13 mouse cellular contexts compared by ENCODE assay signal in genomic region chr8:88383164-88383556, GRCm38 (mm10). TPM values are rescaled to one million over a fixed set of nuclear protein-coding genes. Genes with fewer than 3 reads are reported as not detected.
DNase-seq lines count a peak whose midpoint lies in the region; ATAC-seq and TF ChIP-seq lines count a peak whose summit lies in the region.
"Had no signal": no experiment of that assay in that cellular context is flagged by ENCODE, and none has a peak within 500 bp of the region (broad histone marks: within the 10 kb centered on the region; RNA-seq: fewer than 3 reads in every experiment).

No protein-coding gene starts in this region.

- peak in 1 of 3 experiments; percentile 33 for DNase-seq in liver, embryonic 14.5 days (ENCODE audit: low read depth in 3 of 3, low spot score in 3 of 3)
- DNase-seq in liver (no peak), ZHBTc4 (ENCODE audit: low read depth, low spot score) (peak; percentile 86)
- peak; percentile 23 for DNase-seq in midbrain, embryonic 14.5 days
- DNase-seq in urinary bladder, adult 2 months (ENCODE audit: low spot score) = no peak
- DNase-seq in layer of hippocampus, adult 18-20 months (ENCODE audit: low spot score in 2 of 2) = no peak
- DNase-seq: cerebellum, adult 18-20 months; kidney, postnatal 25 days; right cerebral cortex, postnatal 4 days had no signal

- no peak overlapping the region for H3K4me2 ChIP-seq in liver, embryonic 14.5 days (ENCODE audit: low read depth)
- H3K4me2 ChIP-seq in midbrain, embryonic 14.5 days (ENCODE audit: low read length) = no peak overlapping the region
- H3K4me2 ChIP-seq: neural tube, embryonic 12.5 days had no signal

- no peak for ATAC-seq in liver, embryonic 14.5 days (ENCODE audit: insufficient read depth)
- ATAC-seq in erythroblast, adult 5-6 weeks (replicated peaks; ENCODE audit: low FRiP score, poor library complexity, severe bottlenecking) = peak; percentile 75
- no peak for ATAC-seq in midbrain, embryonic 14.5 days (ENCODE audit: low FRiP score, low TSS enrichment)
- ATAC-seq: activated CD4-positive, CD25-positive, alpha-beta regulatory T cell, adult 4 months had no signal

- H3K9ac ChIP-seq in liver, embryonic 14.5 days (replicated peaks) = no peak overlapping the region
- no peak overlapping the region for H3K9ac ChIP-seq in midbrain, embryonic 14.5 days (replicated peaks; ENCODE audit: low read length)
- H3K9ac ChIP-seq: neural tube, embryonic 12.5 days had no signal

- TF ChIP-seq EP300 in liver, embryonic 14.5 days (IDR thresholded peaks at IDR 0.05; ENCODE audit: low read depth) = no peak

- H3K9me3 ChIP-seq in liver, embryonic 14.5 days (ENCODE audit: control insufficient read depth, low read length) = no peaks in the 10 kb centered on the region
- H3K9me3 ChIP-seq in midbrain, embryonic 14.5 days (ENCODE audit: control insufficient read depth, low read length) = no peaks in the 10 kb centered on the region
- H3K9me3 ChIP-seq: hindbrain, embryonic 10.5 days; neural tube, embryonic 12.5 days had no signal

- H3K4me1 ChIP-seq in liver, embryonic 14.5 days (replicated peaks; ENCODE audit: control insufficient read depth in 2 of 2, insufficient read depth in 2 of 2, low read length in 1 of 2) = peaks cover 0 to 2% of the 10 kb centered on the region in 2 experiments; a peak in 1 of 4 replicates
- 0 out of 2 replicates have a peak, but pooled peaks cover 3% of the 10 kb centered on the region for H3K4me1 ChIP-seq in midbrain, embryonic 14.5 days (ENCODE audit: control insufficient read depth, insufficient read depth, low read length)

- 77% methylated on average over 2 of the region's 2 CpGs for WGBS in liver, embryonic 14.5 days (ENCODE audit: insufficient replicate concordance)
- WGBS in midbrain, embryonic 14.5 days = 84% methylated on average over 2 of the region's 2 CpGs

- no peaks in the 10 kb centered on the region for H3K36me3 ChIP-seq in liver, embryonic 14.5 days (replicated peaks; ENCODE audit: control insufficient read depth, insufficient read depth, low read depth)
- H3K36me3 ChIP-seq in midbrain, embryonic 14.5 days (ENCODE audit: control insufficient read depth, insufficient read depth, low read length) = no peaks in the 10 kb centered on the region
- H3K36me3 ChIP-seq: hindbrain, embryonic 10.5 days; neural tube, embryonic 12.5 days had no signal

- no peak overlapping the region for H3K27ac ChIP-seq in liver, embryonic 14.5 days
- no peak overlapping the region for H3K27ac ChIP-seq in midbrain, embryonic 14.5 days (replicated peaks; ENCODE audit: low read depth, low read length)
- H3K27ac ChIP-seq: neural tube, embryonic 12.5 days had no signal

- peak; percentile 65 for TF ChIP-seq CTCF in liver, embryonic 14.5 days (IDR thresholded peaks at IDR 0.05; ENCODE audit: low read depth)

- H3K27me3 ChIP-seq in liver, embryonic 14.5 days (ENCODE audit: control insufficient read depth, insufficient read depth, low read length) = no peaks in the 10 kb centered on the region
- H3K27me3 ChIP-seq in midbrain, embryonic 14.5 days (ENCODE audit: control insufficient read depth, insufficient read depth, low read length) = no peaks in the 10 kb centered on the region
- H3K27me3 ChIP-seq: neural tube, embryonic 12.5 days had no signal

- H3K4me3 ChIP-seq in liver, embryonic 14.5 days (ENCODE audit: insufficient read depth in 1 of 2, low read depth in 2 of 2, low read length in 2 of 2) = no peak overlapping the region
- H3K4me3 ChIP-seq in midbrain, embryonic 14.5 days (replicated peaks; ENCODE audit: low read depth, low read length) = no peak overlapping the region
- H3K4me3 ChIP-seq: hindbrain, embryonic 10.5 days; neural tube, embryonic 12.5 days had no signal

RNA-seq across cellular contexts. Expression of gene Brd7, which starts 21.2 kb away (rescaled TPM):
- polyA plus RNA-seq in liver, embryonic 14.5 days (2012; rRNA removed) = 16.3 and 27.5 TPM in 2 replicates
- 35.5 and 37.1 TPM in 2 replicates for polyA plus RNA-seq in liver, embryonic 14.5 days (2014; fragmentation: Nextera tagmentation; extraction: Ambion mirVana)
- 22.5 and 49.5 TPM in 2 replicates for total RNA-seq in erythroblast, adult 5-6 weeks (2015; ENCODE audit: low replicate concordance)
- 11.8 and 28.7 TPM in 2 replicates for total RNA-seq in erythroblast, adult 5-6 weeks (2017; ENCODE audit: low replicate concordance)
- 60.3 and 82.5 TPM in 2 replicates for polyA plus RNA-seq in midbrain, embryonic 14.5 days (2014; fragmentation: Nextera tagmentation; extraction: Ambion mirVana)
- 45.6 and 46.4 TPM in 2 replicates for polyA plus RNA-seq in urinary bladder, adult 2 months (2012; rRNA removed)
- 10 to 100 TPM; 48.4 to 49.9 TPM for total RNA-seq in layer of hippocampus, adult 18-20 months (2021)

Comparison
In these comparisons a context has a peak if more than half of its experiments do, and no peak if none do; other contexts are left out.
1. DNase-seq: peak in ZHBTc4 (single experiment) and midbrain, embryonic 14.5 days (single experiment); none in liver (single experiment), urinary bladder, adult 2 months (single experiment) and layer of hippocampus, adult 18-20 months (0 of 2).